Mouse (Mus musculus): ENCODE data around the gene Mettl26. TPM values are rescaled to one million over a fixed set of nuclear protein-coding genes. Genes with fewer than 3 reads are reported as not detected.

Mettl26 gene
- polyA plus RNA-seq, 1 experiment from 2014 or later = 64.1 TPM

DNA sequence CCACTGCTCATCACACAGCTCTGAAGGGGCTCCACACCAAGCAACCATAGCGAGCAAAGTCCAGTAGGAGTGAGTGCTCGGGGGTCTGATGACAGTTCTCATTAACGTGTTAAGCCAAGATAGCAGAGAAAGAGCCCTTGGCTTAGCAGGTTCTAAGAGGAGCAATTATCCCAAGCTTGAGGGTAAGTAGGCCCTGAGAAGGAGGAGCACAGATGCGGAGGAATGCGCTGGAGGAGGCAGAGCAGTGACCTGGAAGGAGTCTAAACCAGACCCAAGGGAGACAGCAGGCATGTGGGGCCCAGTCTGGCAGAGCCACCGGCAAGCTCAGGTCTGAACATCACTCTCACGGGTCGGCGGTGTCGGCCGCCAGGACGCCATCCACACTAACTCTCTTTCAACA lies 21.0 kb downstream of the Mettl26 start:
- WGBS = 58% methylated on average over 12 of the region's 12 CpGs
- Histone ChIP-seq H3K4me2 (ENCODE audit: low read length) (no peak overlapping the region), H3K4me1 (replicated peaks; ENCODE audit: control insufficient read depth, insufficient read depth, low read length) (no peaks in the 10 kb centered on the region), H3K9ac (ENCODE audit: low read length) (no peak overlapping the region), H3K27me3 (replicated peaks; ENCODE audit: control insufficient read depth, insufficient read depth, low read length) (no peaks in the 10 kb centered on the region), H3K9me3 (ENCODE audit: control insufficient read depth, low read length) (no peaks in the 10 kb centered on the region), H3K27ac (ENCODE audit: low read depth) (no peak overlapping the region), H3K4me3 (ENCODE audit: low read depth, low read length) (no peak overlapping the region), H3K36me3 (ENCODE audit: control insufficient read depth, insufficient read depth, low read length) (peaks cover 6% of the 10 kb centered on the region)
- DNase-seq (ENCODE audit: low spot score) (no peak), ATAC-seq (replicated peaks; ENCODE audit: low FRiP score, low TSS enrichment, low read depth) (no peak)

- no peak overlapping the region for H3K4me2 ChIP-seq (ENCODE audit: low read length)
- DNase-seq (ENCODE audit: low spot score) = no peak
- no peaks in the 10 kb centered on the region for H3K36me3 ChIP-seq (ENCODE audit: control insufficient read depth, insufficient read depth, low read length)
- WGBS = 96% methylated on average over 1 of the region's 1 CpGs
- H3K27ac ChIP-seq (ENCODE audit: low read depth) = no peak overlapping the region
- no peak for ATAC-seq (replicated peaks; ENCODE audit: low FRiP score, low TSS enrichment, low read depth)
- H3K9me3 ChIP-seq (ENCODE audit: control insufficient read depth, low read length) = no peaks in the 10 kb centered on the region
- no peaks in the 10 kb centered on the region for H3K4me1 ChIP-seq (replicated peaks; ENCODE audit: control insufficient read depth, insufficient read depth, low read length)
- H3K27me3 ChIP-seq (replicated peaks; ENCODE audit: control insufficient read depth, insufficient read depth, low read length) = no peaks in the 10 kb centered on the region
- no peak overlapping the region for H3K9ac ChIP-seq (ENCODE audit: low read length)
- H3K4me3 ChIP-seq (ENCODE audit: low read depth, low read length) = no peak overlapping the region
Observed at GRCm38 (mm10) chr17:25900193-25900592, 25.3 kb downstream of the Mettl26 start.

DNA sequence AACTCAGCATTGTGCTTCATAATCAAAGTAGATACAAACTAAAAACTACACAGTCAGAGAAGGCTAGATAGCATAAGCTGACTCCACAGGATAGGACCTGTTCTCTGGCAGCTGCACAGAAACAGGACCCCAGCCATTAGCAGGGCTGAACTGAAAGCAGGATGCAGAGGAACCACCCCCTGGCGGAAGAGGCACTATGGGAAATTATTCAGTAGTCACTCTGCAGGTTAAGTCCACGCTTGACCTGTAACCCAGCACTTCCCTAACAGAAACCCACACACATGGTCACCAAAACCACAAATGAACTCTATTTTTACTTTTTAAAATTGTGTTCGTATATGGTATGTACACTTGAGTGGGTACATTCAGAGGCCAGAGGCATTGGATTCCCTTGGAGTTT lies 28.2 kb downstream of the Mettl26 start:
- H3K36me3 ChIP-seq (ENCODE audit: control insufficient read depth, insufficient read depth, low read length) = no peaks in the 10 kb centered on the region
- ATAC-seq (replicated peaks; ENCODE audit: low FRiP score, low TSS enrichment, low read depth) (no peak), DNase-seq (ENCODE audit: low spot score) (no peak)
- no peak overlapping the region for H3K9ac ChIP-seq (ENCODE audit: low read length)
- H3K27me3 ChIP-seq (replicated peaks; ENCODE audit: control insufficient read depth, insufficient read depth, low read length) = no peaks in the 10 kb centered on the region
- H3K27ac ChIP-seq (ENCODE audit: low read depth) = no peak overlapping the region
- no peaks in the 10 kb centered on the region for H3K9me3 ChIP-seq (ENCODE audit: control insufficient read depth, low read length)
- H3K4me3 ChIP-seq (ENCODE audit: low read depth, low read length) = no peak overlapping the region
- H3K4me2 ChIP-seq (ENCODE audit: low read length) = no peak overlapping the region
- H3K4me1 ChIP-seq (replicated peaks; ENCODE audit: control insufficient read depth, insufficient read depth, low read length) = no peaks in the 10 kb centered on the region
- 90% methylated on average over 3 of the region's 3 CpGs for WGBS

DNA sequence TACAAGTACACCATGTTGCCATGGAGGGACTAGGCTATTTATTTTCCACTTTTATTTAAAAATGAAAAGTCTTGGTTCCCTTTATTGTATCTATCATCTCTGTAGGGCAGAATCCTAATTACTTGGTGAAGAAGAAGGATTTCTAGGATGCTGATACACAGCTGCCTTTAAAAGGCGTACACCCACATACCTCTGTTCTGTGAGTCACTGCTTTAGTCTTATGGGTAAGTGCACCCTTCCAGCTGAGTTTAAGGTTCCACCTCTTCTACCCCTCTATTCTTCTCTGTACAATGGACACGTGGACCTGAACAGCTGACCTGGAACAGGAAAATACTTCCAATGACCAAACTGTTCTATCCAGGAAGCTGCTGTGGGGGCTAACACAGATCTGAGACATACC lies 32.8 kb downstream of the Mettl26 start:
- Histone ChIP-seq H3K4me1 (replicated peaks; ENCODE audit: control insufficient read depth, insufficient read depth, low read length) (no peaks in the 10 kb centered on the region), H3K4me3 (ENCODE audit: low read depth, low read length) (no peak overlapping the region), H3K27ac (ENCODE audit: low read depth) (no peak overlapping the region), H3K4me2 (ENCODE audit: low read length) (no peak overlapping the region), H3K27me3 (replicated peaks; ENCODE audit: control insufficient read depth, insufficient read depth, low read length) (no peaks in the 10 kb centered on the region), H3K9me3 (ENCODE audit: control insufficient read depth, low read length) (no peaks in the 10 kb centered on the region), H3K9ac (ENCODE audit: low read length) (no peak overlapping the region), H3K36me3 (ENCODE audit: control insufficient read depth, insufficient read depth, low read length) (0 out of 2 replicates have a peak, but pooled peaks cover 4% of the 10 kb centered on the region)
- 85% methylated on average over 2 of the region's 2 CpGs for whole genome bisulfite sequencing
- DNase-seq (ENCODE audit: low spot score) = no peak
- ATAC-seq (replicated peaks; ENCODE audit: low FRiP score, low TSS enrichment, low read depth) = no peak

DNA sequence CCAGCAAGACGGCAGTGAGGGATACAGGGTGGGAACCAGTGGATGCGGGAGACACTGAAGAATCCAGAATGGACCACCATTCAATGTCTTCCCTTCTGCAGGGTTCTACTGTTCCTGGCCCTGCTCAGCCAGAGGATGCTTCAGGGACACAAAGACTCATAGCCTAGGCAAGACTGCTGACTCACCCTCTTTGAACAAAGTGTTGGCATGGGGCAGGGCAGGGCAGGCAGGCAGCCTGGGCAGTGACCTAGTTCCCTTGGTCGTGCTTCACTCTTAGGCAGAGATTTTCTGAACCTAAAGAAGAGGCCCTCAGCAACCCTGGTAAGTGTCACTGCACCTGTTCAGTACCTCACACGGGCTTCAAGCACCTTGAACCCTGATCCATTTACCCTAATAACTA lies 36.9 kb downstream of the Mettl26 start:
- ATAC-seq (replicated peaks; ENCODE audit: low FRiP score, low TSS enrichment, low read depth) = no peak
- no peaks in the 10 kb centered on the region for H3K9me3 ChIP-seq (ENCODE audit: control insufficient read depth, low read length)

DNA sequence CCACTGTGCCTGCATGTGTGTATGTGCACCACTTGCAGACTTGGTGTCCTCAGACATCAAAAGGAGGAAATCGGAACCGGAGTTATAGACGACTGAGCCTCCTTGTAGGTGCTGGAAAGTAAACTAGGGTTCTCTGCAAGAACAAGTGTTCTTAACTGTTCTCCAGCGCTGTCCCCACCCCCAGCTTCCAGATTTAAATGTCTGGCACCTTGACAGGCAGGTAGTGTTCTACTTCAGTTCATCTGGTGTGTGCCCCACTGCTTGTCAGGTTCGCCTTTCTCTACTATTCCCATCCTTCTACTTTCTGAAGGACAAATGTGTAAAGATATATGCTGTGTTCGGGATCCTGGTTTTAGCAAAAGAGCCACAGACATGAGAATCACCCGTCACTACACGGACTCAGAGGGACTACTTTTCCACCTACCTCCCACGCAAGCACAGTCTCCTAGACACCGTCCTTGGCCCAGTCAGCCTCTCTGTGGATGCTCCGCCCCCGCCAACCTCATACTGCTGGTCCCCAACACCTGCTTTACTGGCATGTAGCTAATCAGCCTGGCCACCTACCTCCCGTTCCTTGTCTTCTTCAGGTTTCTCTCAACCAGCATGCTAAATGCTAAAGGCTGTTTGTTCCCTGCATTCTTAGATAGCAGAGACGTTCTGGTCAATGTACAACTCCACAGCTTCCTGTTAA lies 38.5 kb downstream of the Mettl26 start:
- Histone ChIP-seq H3K27ac (ENCODE audit: low read depth) (no peak overlapping the region), H3K27me3 (replicated peaks; ENCODE audit: control insufficient read depth, insufficient read depth, low read length) (no peaks in the 10 kb centered on the region), H3K9me3 (ENCODE audit: control insufficient read depth, low read length) (no peaks in the 10 kb centered on the region), H3K4me3 (ENCODE audit: low read depth, low read length) (no peak overlapping the region), H3K4me2 (ENCODE audit: low read length) (no peak overlapping the region), H3K4me1 (replicated peaks; ENCODE audit: control insufficient read depth, insufficient read depth, low read length) (peaks cover 10% of the 10 kb centered on the region), H3K36me3 (ENCODE audit: control insufficient read depth, insufficient read depth, low read length) (peaks cover 14% of the 10 kb centered on the region; the same call in 1 of the 2 replicates), H3K9ac (ENCODE audit: low read length) (no peak overlapping the region)
- DNase-seq (ENCODE audit: low spot score) (no peak), ATAC-seq (replicated peaks; ENCODE audit: low FRiP score, low TSS enrichment, low read depth) (no peak)
- WGBS = 82% methylated on average over 14 of the region's 14 CpGs

More for the DNA sequence above, 36.9 kb downstream of the Mettl26 start:
- Histone ChIP-seq H3K9ac (ENCODE audit: low read length) (no peak overlapping the region), H3K27me3 (replicated peaks; ENCODE audit: control insufficient read depth, insufficient read depth, low read length) (no peaks in the 10 kb centered on the region), H3K4me2 (ENCODE audit: low read length) (no peak overlapping the region), H3K27ac (ENCODE audit: low read depth) (no peak overlapping the region), H3K4me1 (replicated peaks; ENCODE audit: control insufficient read depth, insufficient read depth, low read length) (no peaks in the 10 kb centered on the region), H3K36me3 (ENCODE audit: control insufficient read depth, insufficient read depth, low read length) (0 out of 2 replicates have a peak, but pooled peaks cover 8% of the 10 kb centered on the region), H3K4me3 (ENCODE audit: low read depth, low read length) (no peak overlapping the region)
- DNase-seq (ENCODE audit: low spot score) = no peak
- 93% methylated on average over 4 of the region's 4 CpGs for WGBS

DNA sequence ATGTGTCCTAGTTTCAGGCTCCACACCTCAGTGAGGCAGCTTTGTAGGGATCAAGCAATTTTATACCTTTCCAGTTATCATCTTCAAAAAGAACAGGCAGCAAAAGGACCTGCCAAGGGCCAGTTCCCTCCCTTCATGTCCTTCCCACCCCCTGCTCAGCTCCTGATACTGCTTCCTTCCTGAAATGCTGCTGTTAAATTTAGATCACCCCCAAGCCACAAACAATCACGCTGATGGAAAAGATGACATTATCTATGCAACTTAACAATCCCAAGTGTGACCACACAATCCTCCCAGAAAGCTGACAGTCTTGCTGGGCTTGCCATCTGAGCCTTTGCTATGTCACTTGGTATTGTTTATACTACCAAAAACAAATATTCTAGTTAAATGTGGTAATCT lies 39.0 kb downstream of the Mettl26 start:
- H3K36me3 ChIP-seq (ENCODE audit: control insufficient read depth, insufficient read depth, low read length) = peaks cover 14% of the 10 kb centered on the region; the same call in 1 of the 2 replicates
- H3K4me1 ChIP-seq (replicated peaks; ENCODE audit: control insufficient read depth, insufficient read depth, low read length) = peaks cover 14% of the 10 kb centered on the region
- DNase-seq (ENCODE audit: low spot score) = no peak
- H3K9ac ChIP-seq (ENCODE audit: low read length) = no peak overlapping the region
- no peaks in the 10 kb centered on the region for H3K9me3 ChIP-seq (ENCODE audit: control insufficient read depth, low read length)
- no peak overlapping the region for H3K4me2 ChIP-seq (ENCODE audit: low read length)
- no peaks in the 10 kb centered on the region for H3K27me3 ChIP-seq (replicated peaks; ENCODE audit: control insufficient read depth, insufficient read depth, low read length)
- no peak overlapping the region for H3K4me3 ChIP-seq (ENCODE audit: low read depth, low read length)
- no peak overlapping the region for H3K27ac ChIP-seq (ENCODE audit: low read depth)
- WGBS = 88% methylated on average over 1 of the region's 1 CpGs
- ATAC-seq (replicated peaks; ENCODE audit: low FRiP score, low TSS enrichment, low read depth) = no peak

DNA sequence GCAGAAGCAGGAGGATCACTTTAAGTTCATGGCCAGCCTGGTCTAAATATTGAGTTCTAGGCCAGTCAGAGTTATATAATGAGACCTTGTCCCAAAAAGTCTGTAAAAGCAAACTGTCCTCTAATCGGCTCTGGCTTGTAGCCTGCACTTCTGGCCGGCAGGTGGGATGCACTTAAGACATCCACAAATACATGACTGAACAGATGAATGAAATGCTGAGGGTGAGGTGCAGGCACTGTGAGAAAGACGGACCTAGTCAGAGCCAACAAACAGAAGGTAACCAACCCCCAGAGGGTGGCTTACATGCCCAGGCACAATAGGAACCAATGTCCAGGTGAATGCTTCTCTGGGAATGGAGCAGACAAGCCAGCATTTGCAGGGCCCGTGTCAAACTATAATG lies 39.4 kb downstream of the Mettl26 start:
- WGBS = 74% methylated on average over 4 of the region's 4 CpGs
- H3K9me3 ChIP-seq (ENCODE audit: control insufficient read depth, low read length) = no peaks in the 10 kb centered on the region
- H3K36me3 ChIP-seq (ENCODE audit: control insufficient read depth, insufficient read depth, low read length) = peaks cover 14% of the 10 kb centered on the region; the same call in 1 of the 2 replicates
- H3K27ac ChIP-seq (ENCODE audit: low read depth) = no peak overlapping the region
- DNase-seq (ENCODE audit: low spot score) = no peak
- no peaks in the 10 kb centered on the region for H3K27me3 ChIP-seq (replicated peaks; ENCODE audit: control insufficient read depth, insufficient read depth, low read length)
- H3K4me1 ChIP-seq (replicated peaks; ENCODE audit: control insufficient read depth, insufficient read depth, low read length) = peaks cover 14% of the 10 kb centered on the region
- no peak overlapping the region for H3K4me3 ChIP-seq (ENCODE audit: low read depth, low read length)
- no peak overlapping the region for H3K4me2 ChIP-seq (ENCODE audit: low read length)
- ATAC-seq (replicated peaks; ENCODE audit: low FRiP score, low TSS enrichment, low read depth) = no peak
- H3K9ac ChIP-seq (ENCODE audit: low read length) = no peak overlapping the region
